Mouse (Mus musculus) midbrain, embryonic 14.5 days (tissue): Measurements from ENCODE around the gene Dpp8. TPM values are rescaled to one million over a fixed set of nuclear protein-coding genes. Genes with fewer than 3 reads are reported as not detected.

ENCODE experiments used
- ATAC-seq: fragments of 200-750 bp; cut with Nextera tagmentation; 2 replicates; pipeline ENCODE4 v1.8.0; 2017; ENCODE audit warnings: moderate number of reproducible peaks, moderate library complexity; ENCODE audit not compliant: low FRiP score, low TSS enrichment
- DNase-seq: peaks from one replicate; pipeline ENCODE4 v3.0.0-alpha.2; 2015
- H3K27ac ChIP-seq: fragments of 300-500 bp; sonication (generic); replicated peaks from 2 replicates; pipeline ENCODE4 v1.5.1; 2014; ENCODE audit warnings: mild to moderate bottlenecking, low read depth, low read length, moderate library complexity
- H3K27me3 ChIP-seq: fragments of 300-500 bp; sonication (generic); 2 replicates; pipeline ENCODE4 v1.6.1; 2014; ENCODE audit warnings: low read length, control low read depth, mixed read lengths; ENCODE audit not compliant: control insufficient read depth, insufficient read depth
- H3K36me3 ChIP-seq: fragments of 300-500 bp; sonication (generic); 2 replicates; pipeline ENCODE4 v1.6.1; 2014; ENCODE audit warnings: low read length, control low read depth; ENCODE audit not compliant: control insufficient read depth, insufficient read depth
- H3K4me1 ChIP-seq: fragments of 300-500 bp; sonication (generic); 2 replicates; pipeline ENCODE4 v1.6.1; 2014; ENCODE audit warnings: mild to moderate bottlenecking, antibody characterized with exemption, low read length, control low read depth; ENCODE audit not compliant: control insufficient read depth, insufficient read depth
- H3K4me2 ChIP-seq: fragments of 300-500 bp; sonication (generic); 2 replicates; pipeline ENCODE4 v1.6.1; 2014; ENCODE audit warnings: mild to moderate bottlenecking, low read length, moderate library complexity
- H3K4me3 ChIP-seq: fragments of 300-500 bp; sonication (generic); replicated peaks from 2 replicates; pipeline ENCODE4 v1.5.1; 2014; ENCODE audit warnings: low read depth, low read length
- H3K9ac ChIP-seq: fragments of 300-500 bp; sonication (generic); replicated peaks from 2 replicates; pipeline ENCODE4 v1.6.1; 2014; ENCODE audit warnings: mild to moderate bottlenecking, low read length, moderate library complexity
- H3K9me3 ChIP-seq: fragments of 300-500 bp; sonication (generic); 2 replicates; pipeline ENCODE4 v1.6.1; 2016; ENCODE audit warnings: low read length, control low read depth, mixed read lengths; ENCODE audit not compliant: control insufficient read depth
- WGBS: fragments of 180-500 bp; shearing (Covaris S2); extraction: QIAGEN DNeasy Blood & Tissue Kit; methylation state at CpG from one replicate; pipeline ENCODE4 v1.1.7; 2014; 5-methylcytosine and 5-hydroxymethylcytosine counted together
- polyA plus RNA-seq: library from polyadenylated mRNA; unstranded; fragments of >200 nt; fragmentation: Nextera tagmentation; extraction: Ambion mirVana; gene quantifications from 2 replicates; pipeline ENCODE4 v1.2.1, GENCODE M21; 2014

Gene Dpp8
- polyA plus RNA-seq, 1 experiment from 2014 or later: 39.1 TPM

- peak; percentile 63; the same call in 1 of the 2 replicates for ATAC-seq
- WGBS: 2% methylated on average over 48 of the region's 48 CpGs
- Histone ChIP-seq H3K4me3 (peak overlapping the region; percentile 35), H3K27ac (no peak overlapping the region), H3K36me3 (peaks cover 30% of the 10 kb centered on the region), H3K4me2 (peak overlapping the region; percentile 63), H3K27me3 (no peaks in the 10 kb centered on the region), H3K4me1 (peaks cover 7% of the 10 kb centered on the region; the same call in 1 of the 2 replicates), H3K9me3 (no peaks in the 10 kb centered on the region), H3K9ac (peak overlapping the region; percentile 60)
- peak; percentile 86 for DNase-seq
Measured at GRCm38 (mm10) chr9:65123552-65124168, 91.4 kb downstream of the Dpp8 start.

DNA sequence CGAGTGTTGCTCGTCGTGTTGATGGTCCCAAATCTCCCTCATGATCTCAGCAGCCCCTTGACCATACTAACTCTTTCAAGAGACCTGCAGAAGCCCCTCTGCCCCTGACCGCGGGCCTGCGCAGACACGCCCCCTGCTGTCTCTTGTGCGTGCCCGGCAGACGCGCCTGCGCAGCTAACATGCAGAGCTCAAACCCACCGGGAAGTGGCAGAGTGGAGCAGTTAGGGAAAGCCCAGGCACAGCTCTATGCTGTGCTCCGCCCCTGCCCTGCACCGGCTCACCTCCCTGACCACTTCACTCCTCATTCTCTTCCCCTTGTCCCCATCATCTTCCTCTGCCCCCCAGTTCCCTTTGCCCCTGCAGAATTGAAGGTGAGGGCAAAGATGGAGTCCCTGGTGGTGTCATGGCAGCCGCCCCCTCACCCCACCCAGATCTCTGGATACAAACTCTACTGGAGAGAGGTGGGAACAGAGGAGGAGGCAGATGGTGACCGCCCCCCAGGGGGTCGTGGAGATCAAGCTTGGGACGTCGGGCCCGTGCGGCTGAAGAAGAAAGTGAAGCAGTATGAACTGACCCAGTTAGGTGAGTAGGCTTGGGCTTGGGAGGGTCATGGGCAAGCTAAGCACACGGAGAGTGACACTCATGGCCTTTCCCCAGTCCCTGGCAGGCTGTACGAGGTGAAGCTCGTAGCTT lies 96.1 kb downstream of the Dpp8 start:
- WGBS: 12% methylated on average over 25 of the region's 25 CpGs
- H3K4me2 ChIP-seq: no peak overlapping the region

DNA sequence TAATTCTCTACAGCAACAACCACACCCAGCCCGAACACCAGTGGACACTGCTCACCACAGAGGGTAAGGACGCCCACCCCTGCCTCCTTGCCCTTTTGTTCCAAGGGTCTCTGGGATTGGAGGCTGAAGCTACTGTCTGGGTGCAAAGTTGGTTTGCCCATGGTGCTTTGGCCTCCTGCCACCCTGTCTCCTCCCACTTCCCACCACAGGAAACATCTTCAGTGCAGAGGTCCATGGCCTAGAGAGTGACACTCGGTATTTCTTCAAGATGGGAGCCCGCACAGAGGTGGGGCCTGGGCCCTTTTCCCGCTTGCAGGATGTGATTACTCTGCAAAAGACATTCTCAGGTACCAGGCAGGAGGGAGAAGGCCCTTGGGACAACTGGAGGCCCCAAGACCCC lies 99.5 kb downstream of the Dpp8 start:
- 88% methylated on average over 5 of the region's 5 CpGs for WGBS
- Histone ChIP-seq H3K4me2 (no peak overlapping the region), H3K4me3 (no peak overlapping the region), H3K36me3 (peaks cover 26% of the 10 kb centered on the region), H3K4me1 (no peaks in the 10 kb centered on the region), H3K27me3 (no peaks in the 10 kb centered on the region; the same call in 1 of the 2 replicates), H3K27ac (no peak overlapping the region), H3K9ac (no peak overlapping the region), H3K9me3 (no peaks in the 10 kb centered on the region)
- ATAC-seq (no peak), DNase-seq (no peak)

More for the DNA sequence above, 96.1 kb downstream of the Dpp8 start:
- peaks cover 27% of the 10 kb centered on the region for H3K36me3 ChIP-seq
- no peaks in the 10 kb centered on the region for H3K27me3 ChIP-seq
- peaks cover 7% of the 10 kb centered on the region; the same call in 1 of the 2 replicates for H3K4me1 ChIP-seq
- H3K9me3 ChIP-seq: no peaks in the 10 kb centered on the region
- no peak overlapping the region for H3K27ac ChIP-seq
- no peak overlapping the region for H3K9ac ChIP-seq
- no peak overlapping the region for H3K4me3 ChIP-seq
- ATAC-seq (no peak), DNase-seq (peak; percentile 65)

Other genes with a start within 250 kb of the Dpp8 start
- 12.8 and 14.1 TPM in 2 replicates for gene Dennd4a, start 221.1 kb upstream of the Dpp8 start, polyA plus RNA-seq
- gene Slc24a1, start 80.8 kb upstream of the Dpp8 start, polyA plus RNA-seq: 0.09 TPM in 1 of 2 replicates, not detected in the other
- 26.8 and 47.1 TPM in 2 replicates for gene Ints14, start 71.5 kb upstream of the Dpp8 start, polyA plus RNA-seq
- 152 and 171 TPM in 2 replicates for gene Hacd3, start 10.7 kb upstream of the Dpp8 start, polyA plus RNA-seq
- gene Igdcc4, start 69.1 kb downstream of the Dpp8 start, polyA plus RNA-seq: 14.9 and 17.3 TPM in 2 replicates
- gene Igdcc3, start 108.8 kb downstream of the Dpp8 start, polyA plus RNA-seq: 10.7 and 14.1 TPM in 2 replicates
- gene Parp16, start 162.9 kb downstream of the Dpp8 start, polyA plus RNA-seq: 5.2 and 6.5 TPM in 2 replicates
- 0.17 and 0.24 TPM in 2 replicates for gene Cilp, start 232.8 kb downstream of the Dpp8 start, polyA plus RNA-seq